Mouse (Mus musculus) stomach, postnatal 0 days (tissue): Measurements from ENCODE around the gene Phlpp2.

ENCODE experiments used
- CTCF ChIP-seq: IDR thresholded peaks from 2 replicates; pipeline ENCODE4 v1.5.1; 2016; ENCODE audit warnings: antibody characterized with exemption, low read depth, mild to moderate bottlenecking, moderate library complexity
- EP300 ChIP-seq: optimal IDR thresholded peaks from 2 replicates; pipeline ENCODE3; 2016; ENCODE audit warnings: antibody characterized with exemption

- no peak for TF ChIP-seq CTCF
- TF ChIP-seq EP300: no peak
These were observed 1.7 kb upstream of the Phlpp2 start for GRCm38 (mm10) chr8:109866690-109867089.
